Mouse (Mus musculus): ENCODE results near the gene Ccr2.
"Not testable (repeated sequence)": the region's sequence is repeated elsewhere in the genome, so short reads cannot be mapped to it uniquely, and the experiment has no call there.

The Ccr2 gene

GRCm38 (mm10) chr9:124101723-124102122 lies at the start of gene Ccr2:
Ccr2 (plus strand) TSS chr9:124101950.
- DNase-seq (ENCODE audit: low read depth, low spot score), result no peak

GRCm38 (mm10) chr9:124053532-124053931 lies 48.2 kb upstream of the Ccr2 start:
- DNase-seq (ENCODE audit: low read depth, low spot score), result no peak

- DNase-seq (ENCODE audit: low read depth, low spot score), result no peak
Observed at GRCm38 (mm10) chr9:124056158-124056709, 45.5 kb upstream of the Ccr2 start.

- no peak for DNase-seq (ENCODE audit: low read depth, low spot score)
Observed at GRCm38 (mm10) chr9:124059660-124060352, 41.9 kb upstream of the Ccr2 start.

- not testable (repeated sequence) for DNase-seq (ENCODE audit: low read depth, low spot score)
Observed at GRCm38 (mm10) chr9:124061474-124062432, 40.0 kb upstream of the Ccr2 start.

GRCm38 (mm10) chr9:124066572-124067103 lies 35.1 kb upstream of the Ccr2 start:
- no peak for DNase-seq (ENCODE audit: low read depth, low spot score)

GRCm38 (mm10) chr9:124068098-124069058 lies 33.4 kb upstream of the Ccr2 start:
- no peak for DNase-seq (ENCODE audit: low read depth, low spot score)

GRCm38 (mm10) chr9:124071506-124071905 lies 30.2 kb upstream of the Ccr2 start:
- DNase-seq (ENCODE audit: low read depth, low spot score), result no peak

- no peak for DNase-seq (ENCODE audit: low read depth, low spot score)
Observed at GRCm38 (mm10) chr9:124079803-124080202, 21.9 kb upstream of the Ccr2 start.

GRCm38 (mm10) chr9:124080471-124080870 lies 21.3 kb upstream of the Ccr2 start:
- not testable (repeated sequence) for DNase-seq (ENCODE audit: low read depth, low spot score)

GRCm38 (mm10) chr9:124090441-124090840 lies 11.3 kb upstream of the Ccr2 start:
- DNase-seq (ENCODE audit: low read depth, low spot score), result no peak

- DNase-seq (ENCODE audit: low read depth, low spot score), result no peak
Observed at GRCm38 (mm10) chr9:124099127-124099526, 2.6 kb upstream of the Ccr2 start.

GRCm38 (mm10) chr9:124100357-124100756 lies 1.4 kb upstream of the Ccr2 start:
- DNase-seq (ENCODE audit: low read depth, low spot score), result no peak

- no peak for DNase-seq (ENCODE audit: low read depth, low spot score)
Observed at GRCm38 (mm10) chr9:124103199-124103598, 1.4 kb downstream of the Ccr2 start.

- peak; percentile 12 for DNase-seq (ENCODE audit: low read depth, low spot score)
Observed at GRCm38 (mm10) chr9:124105196-124105595, 3.4 kb downstream of the Ccr2 start.

GRCm38 (mm10) chr9:124107232-124107631 lies 5.5 kb downstream of the Ccr2 start:
- DNase-seq (ENCODE audit: low read depth, low spot score), result no peak

- no peak for DNase-seq (ENCODE audit: low read depth, low spot score)
Observed at GRCm38 (mm10) chr9:124108356-124109127, 6.8 kb downstream of the Ccr2 start.

- DNase-seq (ENCODE audit: low read depth, low spot score), result no peak
Observed at GRCm38 (mm10) chr9:124111997-124112396, 10.2 kb downstream of the Ccr2 start.

GRCm38 (mm10) chr9:124112591-124113239 lies 11.0 kb downstream of the Ccr2 start:
- no peak for DNase-seq (ENCODE audit: low read depth, low spot score)

GRCm38 (mm10) chr9:124113777-124114176 lies 12.0 kb downstream of the Ccr2 start:
- no peak for DNase-seq (ENCODE audit: low read depth, low spot score)
